Mouse (Mus musculus) layer of hippocampus, adult 18-20 months (tissue): ENCODE results near the gene D630045J12Rik. TPM values are rescaled to one million over a fixed set of nuclear protein-coding genes. Genes with fewer than 3 reads are reported as not detected.

Source experiments
- DNase-seq, 2 experiments: peaks; one replicate each; pipeline ENCODE4 v3.0.0; 2022; ENCODE audit warnings: low spot score in 2 of 2
- total RNA-seq, 2 experiments: library from RNA; stranded (reverse); gene quantifications; 2 replicates each; pipeline ENCODE4 v1.2.3; 2021

The D630045J12Rik gene
- total RNA-seq, 2 experiments from 2014 or later: 35.1 to 36.3 TPM

DNA sequence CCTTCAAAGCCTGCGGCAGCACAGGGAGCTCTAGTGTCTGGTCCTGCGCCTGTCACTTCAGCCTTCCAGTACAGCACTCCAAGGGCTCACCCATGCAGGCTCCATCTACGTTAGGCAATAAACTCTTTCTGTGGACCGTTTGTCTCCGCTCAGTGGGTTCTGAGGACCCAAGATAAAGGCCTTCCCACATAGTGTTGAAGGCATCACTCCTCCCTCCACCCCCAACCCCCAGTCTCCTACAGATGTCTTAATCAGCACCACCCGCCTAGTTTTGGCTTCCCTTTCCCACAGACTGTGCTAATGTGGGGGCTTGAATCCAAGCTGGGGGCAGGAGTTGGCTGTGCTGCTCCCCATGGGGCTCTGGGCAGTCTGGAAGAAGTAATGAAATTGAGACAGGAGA lies 150.0 kb downstream of the D630045J12Rik start:
- DNase-seq: no peak

DNA sequence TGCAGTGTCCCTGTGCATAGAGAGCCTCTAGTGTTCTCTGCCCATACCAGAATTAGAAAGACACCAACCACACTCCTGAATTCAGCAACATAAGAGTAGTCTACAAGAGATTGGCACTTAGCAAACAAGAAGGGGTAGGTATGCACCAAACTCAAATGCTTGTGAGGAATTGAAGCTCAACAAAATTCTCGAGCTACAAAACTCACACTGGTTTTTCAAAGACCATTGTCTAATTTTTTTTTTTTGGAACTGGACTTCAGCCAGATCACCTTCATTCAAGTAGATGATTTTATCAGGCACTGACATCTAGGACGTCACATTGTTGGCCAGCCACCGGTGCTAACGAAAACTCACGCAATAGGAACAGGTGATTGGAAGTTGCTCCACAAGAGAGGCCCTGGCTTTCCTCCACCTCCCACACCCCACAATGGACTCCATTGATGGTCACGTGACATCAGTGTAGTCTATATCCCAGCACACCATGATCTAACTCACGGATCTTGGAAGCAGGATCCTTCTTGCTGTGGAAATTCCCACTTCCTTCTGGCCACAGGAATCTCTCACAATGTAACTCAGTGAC lies 151.5 kb downstream of the D630045J12Rik start:
- DNase-seq: no peak

DNA sequence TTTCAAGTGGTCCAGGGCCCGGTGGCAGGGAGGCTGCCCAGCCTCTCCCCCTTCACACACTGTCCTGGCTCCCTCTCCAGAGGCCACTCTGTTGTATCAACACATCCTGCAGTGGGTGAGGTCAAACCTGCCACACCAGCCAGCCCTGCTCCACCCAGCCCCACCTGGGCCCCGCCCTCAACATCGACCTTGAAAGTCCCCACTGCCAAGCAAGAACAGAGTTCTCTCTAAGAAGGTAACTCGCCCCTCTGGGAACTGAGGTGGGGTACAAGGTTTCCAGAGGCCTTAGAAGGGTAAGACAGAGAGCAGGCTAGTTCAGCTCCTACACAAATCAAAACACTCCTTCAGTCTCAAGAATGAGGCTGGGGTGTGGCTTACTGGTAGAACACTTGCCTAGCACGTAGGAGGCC lies 156.8 kb downstream of the D630045J12Rik start:
- no peak for DNase-seq

DNA sequence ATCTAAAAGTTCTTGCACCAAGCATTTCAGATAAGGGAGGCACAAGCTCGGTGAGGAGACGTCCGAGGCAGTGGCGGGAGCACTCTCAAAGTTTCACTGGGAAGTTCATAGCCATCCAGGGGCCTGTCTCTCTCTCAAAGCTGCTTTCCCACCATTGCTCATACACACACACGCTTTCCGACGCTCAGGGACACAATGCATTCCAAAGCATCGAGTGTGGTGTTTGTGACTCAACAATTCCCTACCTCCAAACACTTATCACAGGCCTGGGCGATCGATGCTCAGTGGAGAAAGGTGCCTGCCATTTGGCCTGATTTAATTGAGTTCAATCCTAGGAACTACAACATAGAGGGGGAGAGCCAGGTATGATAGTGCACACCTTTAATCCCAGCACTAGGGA lies 159.1 kb downstream of the D630045J12Rik start:
- no peak for DNase-seq

DNA sequence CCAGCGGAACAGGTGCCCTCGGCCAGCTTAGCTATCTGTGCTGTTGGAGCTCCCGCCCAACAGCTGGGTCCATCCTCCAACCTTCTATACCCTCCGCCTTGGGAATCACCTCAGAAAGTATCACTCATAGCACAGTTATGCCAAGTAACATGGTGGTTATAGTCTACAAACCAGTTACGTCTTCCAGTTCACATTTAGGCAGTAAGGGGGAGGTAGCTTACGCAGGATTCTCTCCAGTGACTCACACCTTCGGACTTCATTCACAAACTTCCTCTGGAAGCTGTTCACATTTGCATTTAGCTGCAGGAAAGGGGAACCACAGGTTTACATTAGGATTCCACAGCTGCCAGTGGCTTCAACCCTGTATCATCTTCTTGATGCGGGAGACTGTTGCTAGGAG lies 161.3 kb downstream of the D630045J12Rik start:
- DNase-seq: no peak

DNA sequence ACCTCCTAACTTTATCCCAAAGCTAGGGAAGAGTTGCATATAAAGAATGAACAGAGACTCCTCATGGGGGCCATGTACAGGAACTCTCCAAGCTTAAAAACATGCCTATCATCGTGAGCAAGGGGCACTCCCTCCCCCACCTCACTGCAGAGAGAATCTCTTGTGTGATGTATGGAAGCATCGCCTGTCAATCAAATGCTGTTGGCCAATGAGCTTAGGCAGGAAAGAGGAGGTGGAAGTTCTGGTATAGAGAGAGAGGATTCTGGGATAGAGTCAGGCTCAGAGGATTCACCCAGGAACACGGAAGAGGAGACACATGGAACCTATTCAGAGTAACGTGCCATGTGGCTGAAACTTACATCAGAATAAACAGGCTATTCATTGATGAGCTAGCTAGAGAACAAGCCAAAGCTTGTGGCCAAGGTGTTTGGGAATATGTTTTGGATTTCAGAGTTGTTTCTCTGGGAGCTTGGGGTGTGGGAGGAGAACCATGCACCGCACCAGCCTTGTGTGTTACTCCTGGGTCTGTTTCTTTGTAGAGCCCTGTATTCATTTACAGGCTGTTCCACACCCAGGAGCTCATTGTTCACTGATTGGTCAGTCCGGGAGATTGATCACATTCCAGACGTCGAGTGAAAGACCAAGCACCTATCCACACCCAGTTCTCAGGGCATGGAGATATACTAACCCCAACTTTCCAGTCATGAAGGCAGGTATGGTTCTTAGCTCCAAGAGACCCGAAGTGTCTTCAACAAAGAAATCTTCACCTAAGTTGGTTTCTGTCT lies 166.4 kb downstream of the D630045J12Rik start:
- no peak for DNase-seq

DNA sequence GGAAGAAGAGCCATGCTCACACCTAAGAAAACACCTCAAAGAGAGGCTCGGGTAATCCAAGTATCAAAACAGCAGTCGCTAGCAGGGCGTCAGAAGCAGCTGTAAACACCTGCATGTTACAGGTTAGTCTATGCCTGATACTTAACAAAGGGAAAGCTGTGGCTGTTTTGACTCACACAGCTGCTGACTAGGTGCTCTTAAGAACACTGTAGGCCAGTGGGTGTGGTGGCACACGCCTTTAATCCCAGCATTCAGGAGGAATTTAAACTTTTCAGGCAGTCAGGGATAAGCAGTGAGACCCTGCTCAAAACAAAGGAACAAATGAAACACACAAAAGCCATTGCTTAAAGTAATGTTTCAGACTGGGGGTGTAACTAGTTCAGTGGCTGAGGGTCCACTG lies 170.6 kb downstream of the D630045J12Rik start:
- DNase-seq: no peak

DNA sequence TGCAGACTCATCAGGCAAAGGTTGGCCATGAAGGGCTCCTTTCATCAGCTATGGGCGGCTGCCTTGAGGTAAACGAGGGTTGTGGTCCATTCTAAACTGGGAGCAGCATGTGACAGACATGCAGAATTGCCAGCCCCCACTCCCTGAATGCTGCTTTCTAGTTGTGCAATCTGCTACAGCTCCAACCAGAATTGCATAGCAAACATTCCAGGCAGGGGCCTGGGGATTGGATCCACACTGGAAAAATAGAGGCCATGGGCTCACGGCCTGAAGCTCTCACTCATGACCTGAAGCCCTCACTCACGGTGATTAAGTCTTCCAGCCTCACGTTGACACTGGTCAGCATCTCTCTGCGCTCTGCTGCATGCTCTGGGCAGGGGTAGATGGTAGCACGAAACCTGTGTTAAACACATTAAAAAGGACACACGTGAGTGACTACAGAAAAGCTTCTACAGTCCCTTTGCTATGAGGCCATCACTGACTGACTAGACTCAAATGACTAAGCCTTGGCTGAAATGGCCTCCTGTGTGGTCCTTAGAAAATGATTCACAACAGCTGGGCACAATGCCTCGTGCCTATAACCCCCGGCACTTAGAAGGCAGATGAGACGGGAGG lies 172.0 kb downstream of the D630045J12Rik start:
- no peak for DNase-seq

DNA sequence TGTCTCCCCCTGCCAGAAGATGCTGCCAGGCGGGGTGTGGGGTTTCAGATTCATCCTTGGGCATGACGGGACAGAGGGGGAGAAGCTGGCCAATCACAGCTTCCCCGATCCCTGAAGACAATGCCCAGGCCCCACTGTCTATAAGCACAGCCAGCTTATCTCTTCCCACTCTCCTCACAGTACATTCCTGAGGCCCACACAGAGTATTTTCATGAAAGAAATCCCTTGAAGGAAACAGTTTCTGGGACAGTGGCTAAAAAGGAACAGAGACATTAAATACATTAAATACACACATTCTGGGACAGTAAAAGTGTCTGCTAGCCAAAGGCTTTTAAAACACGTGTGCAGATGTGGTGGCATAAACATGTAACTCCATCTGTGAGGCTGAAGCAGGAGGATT lies 173.4 kb downstream of the D630045J12Rik start:
- DNase-seq: no peak

DNA sequence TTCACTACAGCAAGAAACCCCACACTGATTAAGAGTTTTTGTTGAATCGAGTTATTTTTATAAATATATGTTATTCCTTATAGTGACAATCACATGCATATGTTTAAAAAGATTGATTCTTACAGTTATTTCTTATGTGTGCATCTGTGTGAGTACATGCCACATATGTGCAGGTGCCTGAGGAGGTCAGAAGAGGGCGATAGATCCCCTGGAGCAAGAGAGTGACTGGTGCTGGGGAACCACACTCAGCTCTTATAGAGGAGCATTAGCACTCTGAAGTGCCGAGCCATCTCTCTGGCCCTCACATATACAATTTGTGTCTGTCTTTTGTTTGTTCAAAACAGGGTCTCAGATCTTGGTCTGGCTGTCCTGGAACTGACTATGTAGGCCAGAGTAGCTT lies 180.2 kb downstream of the D630045J12Rik start:
- no peak for DNase-seq

Other genes with a start within 250 kb of the D630045J12Rik start
- gene Svopl, start 207.0 kb downstream of the D630045J12Rik start, total RNA-seq: under 1 TPM; 0.43 to 0.59 TPM
- gene Tmem213, start 144.8 kb downstream of the D630045J12Rik start, total RNA-seq: not detected
- gene Atp6v0a4, start 129.4 kb downstream of the D630045J12Rik start, total RNA-seq: 1 to 10 TPM; 1.6 to 1.7 TPM
- gene Zc3hav1l, start 45.2 kb upstream of the D630045J12Rik start, total RNA-seq: 1 to 10 TPM; 4.5 to 4.6 TPM
- 1 to 10 TPM; 5.1 to 7.1 TPM for gene Zc3hav1, start 100.6 kb upstream of the D630045J12Rik start, total RNA-seq
- 10 to 100 TPM; 12.0 to 12.7 TPM for gene Ttc26, start 127.5 kb upstream of the D630045J12Rik start, total RNA-seq
- 10 to 100 TPM; 44.6 to 45.8 TPM for gene Ubn2, start 179.9 kb upstream of the D630045J12Rik start, total RNA-seq